Mouse (Mus musculus): ENCODE measurements around the gene March5.

Gene March5

DNA sequence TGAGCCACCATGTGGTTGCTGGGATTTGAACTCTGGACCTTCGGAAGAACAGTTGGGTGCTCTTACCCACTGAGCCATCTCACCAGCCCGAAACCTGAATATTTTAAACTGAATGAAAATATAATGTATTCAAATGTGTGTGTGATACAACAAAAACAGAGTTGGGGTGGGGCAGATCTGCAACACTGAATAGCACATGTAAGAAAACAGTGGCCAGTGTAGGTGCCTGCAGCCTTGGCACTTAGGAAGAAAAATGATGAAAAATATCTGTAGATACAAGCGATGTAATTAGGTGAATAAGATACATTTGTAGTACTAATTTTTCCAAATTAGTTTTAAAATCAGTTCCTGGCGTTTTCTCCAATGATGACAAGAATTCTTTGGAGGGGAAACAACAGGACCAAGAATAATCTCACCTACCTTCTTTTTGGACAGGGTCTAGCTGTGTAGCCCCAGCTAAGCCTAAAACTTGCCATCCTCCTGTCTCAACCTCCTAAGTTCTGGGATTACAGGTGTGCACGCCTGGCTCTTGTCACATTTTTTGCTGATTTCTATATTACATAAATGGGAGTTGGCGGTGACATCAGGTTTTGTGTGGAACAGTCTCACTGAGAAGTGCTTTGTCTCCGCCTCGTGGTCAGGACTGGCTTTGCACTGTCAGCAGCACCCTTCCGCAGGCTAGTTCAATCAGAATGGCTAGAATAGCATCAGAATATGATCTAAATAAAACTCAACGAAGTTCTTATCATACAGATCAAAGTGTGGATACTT lies 58.2 kb downstream of the March5 start:
- DNase-seq: peak; percentile 96 to 97

DNA sequence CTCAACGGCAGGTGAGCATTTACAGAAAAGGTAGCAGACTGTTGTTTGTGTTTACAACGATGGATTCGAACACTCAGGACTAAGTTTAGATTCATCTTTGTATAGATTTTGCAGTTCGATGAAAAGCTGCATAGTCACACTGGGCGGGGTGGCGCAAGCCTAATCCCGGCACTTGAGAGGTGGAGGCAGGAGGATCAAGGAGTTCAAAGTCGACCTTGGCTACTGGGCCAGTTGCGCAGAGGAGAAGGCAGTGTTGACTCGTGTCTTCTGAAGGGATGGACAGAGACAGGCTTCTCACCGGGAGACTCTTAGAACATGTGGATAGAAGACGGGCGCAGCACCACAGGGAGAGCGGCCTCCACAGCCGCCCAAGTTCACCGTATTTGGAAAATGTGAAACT lies 61.8 kb downstream of the March5 start:
- no peak for DNase-seq
